Mouse (Mus musculus) adrenal gland, postnatal 25 days (tissue): ENCODE results near the gene Hs2st1. TPM values are rescaled to one million over a fixed set of nuclear protein-coding genes. Genes with fewer than 3 reads are reported as not detected.
A peak's percentile ranks its signal among the peaks of the same experiment; 100 is the strongest.

ENCODE experiments used
- DNase-seq: peaks from one replicate; pipeline ENCODE4 v3.0.0; 2021; ENCODE audit warnings: mixed read lengths
- total RNA-seq: library from RNA; stranded (reverse); gene quantifications from 2 replicates; pipeline ENCODE4 v1.2.3, GENCODE M21; 2021

Hs2st1 gene
- total RNA-seq, 1 experiment from 2014 or later = 19.5 TPM

DNA sequence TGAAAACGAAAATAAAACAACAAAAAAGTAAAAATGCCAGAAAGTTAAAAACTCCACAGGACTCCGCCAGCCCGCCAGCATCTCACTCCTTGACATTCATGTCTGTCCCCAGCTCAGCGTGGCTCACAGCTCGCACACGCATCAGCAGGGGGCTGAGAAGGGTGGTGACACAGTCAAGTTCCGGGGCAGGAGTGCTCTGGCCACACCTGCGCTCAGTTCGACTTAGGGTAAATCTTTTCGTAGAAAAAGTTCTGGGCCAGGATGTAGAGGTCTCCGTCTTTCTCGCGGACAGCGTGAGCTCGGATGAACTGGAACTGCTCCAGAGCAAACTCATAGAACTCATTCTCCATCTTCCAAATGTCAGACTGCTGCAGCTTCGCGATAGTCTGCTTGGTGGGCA, 135.7 kb downstream of the Hs2st1 start:
- DNase-seq = no peak

DNA sequence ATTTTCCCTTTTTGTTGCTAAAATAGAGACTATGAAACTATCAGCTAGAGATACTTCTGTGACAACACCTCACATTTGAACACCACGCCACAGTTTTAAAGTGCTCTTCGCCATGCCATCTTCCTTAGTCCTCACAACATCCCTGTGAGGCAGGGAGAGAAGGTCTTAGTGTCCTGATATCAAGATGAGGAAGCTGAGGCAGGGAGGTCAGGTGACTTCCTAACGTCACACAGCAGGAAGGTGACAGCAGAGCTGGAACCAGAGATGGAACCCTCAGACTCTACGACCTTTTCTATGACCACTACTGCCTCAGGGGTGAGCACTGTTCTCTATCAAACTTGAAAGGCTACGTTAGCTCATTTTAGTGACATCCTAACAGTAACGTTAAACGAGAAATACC, 136.9 kb downstream of the Hs2st1 start:
- DNase-seq = no peak

GRCm38 (mm10) chr3:144432143-144432577, 137.8 kb downstream of the Hs2st1 start:
- DNase-seq = no peak

GRCm38 (mm10) chr3:144428514-144429431, 141.2 kb downstream of the Hs2st1 start:
- no peak for DNase-seq

DNA sequence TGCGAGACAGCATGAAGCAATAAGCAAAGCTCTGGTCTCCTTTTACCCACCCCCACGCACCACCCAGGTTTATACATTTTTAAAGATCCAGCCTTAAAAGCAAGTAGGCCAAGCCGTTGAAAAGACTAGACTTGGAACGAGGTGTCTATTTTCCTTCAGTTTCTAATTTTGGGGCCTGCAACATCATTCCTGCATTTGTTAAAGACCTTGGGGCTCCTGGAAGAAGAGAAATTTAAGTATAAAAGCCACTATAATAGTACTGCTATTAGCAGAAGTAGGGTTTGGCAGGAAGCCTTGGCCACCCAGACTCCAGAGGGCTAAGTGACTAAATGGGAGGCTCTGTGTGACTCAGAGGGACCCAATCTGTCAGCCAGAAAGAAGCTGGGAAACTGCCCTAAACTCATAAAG, 144.9 kb downstream of the Hs2st1 start:
- peak; percentile 53 for DNase-seq

DNA sequence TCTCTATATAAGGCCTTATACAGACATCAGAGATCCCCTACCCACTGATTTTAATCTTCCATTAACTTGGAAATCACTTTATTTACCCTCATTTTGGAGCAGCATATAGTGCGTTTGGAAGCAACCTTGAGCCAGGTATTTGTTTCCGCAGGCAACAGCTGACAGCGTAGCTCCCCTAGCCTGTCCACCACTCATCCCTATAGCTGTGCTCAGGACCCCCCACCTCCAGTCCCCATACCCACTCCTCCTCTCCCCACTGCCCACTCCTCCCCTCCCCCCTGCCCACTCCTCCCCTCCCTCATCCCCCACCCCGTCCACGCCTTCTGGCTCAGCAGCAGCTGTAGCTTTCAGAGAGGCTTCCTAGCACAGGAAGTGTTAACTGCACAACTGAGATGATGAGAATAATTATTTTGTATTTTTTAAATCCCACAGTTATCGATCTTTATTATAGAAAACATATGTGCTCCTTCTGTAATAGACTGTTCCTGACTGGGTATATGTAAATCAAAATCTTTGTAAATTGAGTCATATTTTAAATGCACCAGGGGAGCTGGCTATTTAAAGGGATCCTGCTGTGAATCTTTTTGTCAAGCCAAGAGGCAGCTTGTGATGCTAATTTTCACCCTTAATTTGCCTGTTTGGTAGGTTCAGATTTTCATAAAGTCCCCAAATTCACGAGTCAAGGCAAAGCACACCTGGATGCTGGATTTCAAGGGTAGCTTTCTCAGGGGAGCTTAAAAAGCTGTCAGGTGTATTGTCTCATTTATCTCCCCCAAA, 148.4 kb downstream of the Hs2st1 start:
- no peak for DNase-seq

GRCm38 (mm10) chr3:144413821-144414220, 156.2 kb downstream of the Hs2st1 start:
- DNase-seq = no peak

DNA sequence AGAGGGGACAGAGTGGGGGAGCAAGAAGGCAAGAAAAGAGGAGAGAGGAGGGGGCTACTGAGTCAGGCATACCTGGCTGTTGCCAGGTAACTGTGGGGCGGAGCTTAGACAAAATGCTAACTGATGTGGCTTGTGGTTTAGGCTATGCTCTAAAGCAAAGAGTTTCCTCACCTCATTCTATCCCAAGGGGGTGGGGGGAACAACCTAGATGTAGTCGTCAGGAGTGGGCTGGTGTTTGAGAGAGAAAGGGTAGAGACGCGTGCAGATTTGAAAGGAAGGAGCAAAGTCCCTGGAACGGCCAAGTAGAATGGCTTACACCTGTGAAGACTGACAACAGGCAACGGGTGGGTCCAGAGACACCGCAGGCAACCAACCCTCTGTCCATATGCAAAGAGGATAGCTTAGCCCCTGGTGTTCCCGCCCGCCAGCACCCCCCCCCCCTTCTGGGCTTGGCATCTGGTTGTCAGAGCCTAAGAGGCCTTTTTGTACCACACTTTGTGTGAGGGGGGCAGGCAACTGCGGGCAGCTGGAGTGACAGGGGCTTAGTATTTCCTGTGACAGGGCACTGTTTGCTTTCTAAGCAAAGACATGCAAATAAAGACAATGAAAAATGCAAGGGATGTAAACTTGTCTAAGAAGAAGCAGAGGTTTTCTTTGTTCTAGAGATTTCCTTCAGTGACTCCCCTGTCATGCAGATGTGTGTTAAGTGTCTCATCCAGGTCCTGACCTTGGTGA, 157.3 kb downstream of the Hs2st1 start:
- DNase-seq = no peak

GRCm38 (mm10) chr3:144411650-144412278, 158.2 kb downstream of the Hs2st1 start:
- DNase-seq = no peak

GRCm38 (mm10) chr3:144411051-144411542, 158.9 kb downstream of the Hs2st1 start:
- no peak for DNase-seq

DNA sequence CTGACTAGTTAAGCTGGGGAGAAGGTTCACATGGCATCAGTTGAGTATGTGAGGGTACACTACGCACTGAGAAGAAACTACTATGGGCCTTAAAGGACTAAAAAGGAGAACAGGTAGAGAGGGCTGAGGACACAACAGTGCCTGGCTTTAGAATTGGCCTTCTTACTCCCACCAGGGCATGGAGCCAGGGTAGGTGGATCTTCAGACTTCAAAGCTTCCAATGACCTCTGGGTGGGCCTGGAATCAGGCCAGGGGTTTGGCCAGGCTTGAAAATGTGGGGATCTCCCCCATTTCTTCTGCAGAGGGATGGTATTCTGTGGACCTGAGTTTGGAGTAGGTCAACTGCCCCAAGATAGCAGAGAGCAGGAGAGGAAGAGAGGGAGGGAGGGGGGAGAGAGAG, 161.0 kb downstream of the Hs2st1 start:
- peak; percentile 25 for DNase-seq

GRCm38 (mm10) chr3:144405331-144405730, 164.7 kb downstream of the Hs2st1 start:
- no peak for DNase-seq

DNA sequence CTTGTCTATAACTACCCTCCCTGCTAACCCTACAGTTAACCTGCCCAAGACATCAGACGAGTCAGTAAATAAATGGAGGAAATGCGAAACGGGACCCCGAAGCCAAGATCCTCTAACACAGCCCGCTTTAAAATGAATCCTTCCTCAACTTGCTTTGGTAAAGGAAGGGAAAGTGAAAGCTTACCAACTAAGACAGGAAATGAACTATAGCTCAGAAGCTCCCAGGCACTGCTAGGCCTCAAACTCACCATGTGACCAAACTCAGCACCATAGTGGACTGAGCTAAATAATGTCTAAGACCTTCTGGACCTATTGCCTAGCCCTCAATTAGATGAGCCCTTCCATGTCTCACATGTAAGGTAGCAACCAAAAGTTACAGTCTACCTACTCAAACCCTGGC, 168.7 kb downstream of the Hs2st1 start:
- no peak for DNase-seq

- DNase-seq = no peak
Measured at GRCm38 (mm10) chr3:144400870-144401269, 169.1 kb downstream of the Hs2st1 start.

DNA sequence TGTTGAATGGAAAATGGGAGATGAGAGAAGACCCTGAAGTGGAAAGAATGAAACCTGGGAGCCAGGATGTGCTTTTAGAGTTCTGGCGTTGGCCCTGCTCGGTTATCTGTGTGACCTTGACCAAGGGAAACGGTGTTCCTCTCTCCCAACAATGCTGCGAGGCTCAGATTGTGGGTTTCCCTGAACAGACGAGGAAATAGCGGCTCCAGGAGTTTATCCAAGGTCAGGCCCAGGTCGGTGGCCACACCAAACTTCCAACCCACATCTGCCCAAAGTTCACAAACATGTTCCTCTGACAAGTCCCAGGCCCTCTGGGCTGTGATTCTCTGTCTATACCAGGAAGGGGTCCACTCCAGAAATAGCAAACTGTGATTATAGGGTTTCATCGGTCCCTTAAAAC, 169.6 kb downstream of the Hs2st1 start:
- DNase-seq = no peak

- DNase-seq = peak; percentile 93
Measured at GRCm38 (mm10) chr3:144399358-144400096, 170.5 kb downstream of the Hs2st1 start.

DNA sequence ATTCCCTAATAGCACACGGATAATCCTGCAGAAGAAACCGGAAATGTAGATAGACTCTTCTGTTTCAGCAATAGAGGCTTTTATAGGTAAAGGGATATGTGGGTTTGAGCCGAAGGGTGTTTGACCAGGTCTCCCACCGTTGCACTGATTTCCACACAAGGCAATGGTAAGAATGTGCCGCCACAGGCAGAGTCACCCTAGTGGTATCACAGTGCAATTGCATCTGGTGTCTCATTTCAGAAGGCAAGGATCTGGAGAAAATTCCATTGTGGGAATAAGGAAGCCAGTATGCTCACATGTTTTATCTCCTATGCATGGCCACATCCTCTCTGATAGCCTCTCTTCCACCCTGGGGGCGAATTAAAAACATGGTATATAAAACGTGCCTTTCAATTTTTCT, 171.8 kb downstream of the Hs2st1 start:
- no peak for DNase-seq

GRCm38 (mm10) chr3:144396478-144396877, 173.5 kb downstream of the Hs2st1 start:
- no peak for DNase-seq

DNA sequence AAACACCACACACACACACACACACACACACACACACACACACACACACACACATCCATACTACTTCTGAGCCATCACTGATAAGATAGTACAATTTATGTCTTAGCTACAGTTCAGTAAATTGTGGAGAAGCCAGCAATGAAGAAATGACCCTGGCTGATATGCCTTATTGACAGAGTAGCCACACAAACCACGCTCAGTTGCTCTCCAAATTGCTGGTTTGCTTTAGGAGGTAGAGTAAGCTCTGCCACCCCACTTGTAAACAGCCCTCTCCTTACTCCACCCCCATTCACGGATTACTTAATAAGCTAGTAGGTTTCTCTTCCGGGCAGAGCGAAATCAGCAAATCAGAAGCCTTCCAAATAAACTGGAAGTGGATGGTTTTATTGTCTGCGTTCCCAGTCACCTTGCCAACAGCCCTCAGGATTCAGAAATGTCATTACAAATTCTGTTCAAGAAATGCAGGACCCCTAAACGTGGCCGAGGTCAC, 175.5 kb downstream of the Hs2st1 start:
- DNase-seq = no peak

GRCm38 (mm10) chr3:144386446-144386845, 183.5 kb downstream of the Hs2st1 start:
- DNase-seq = no peak

- no peak for DNase-seq
Measured at GRCm38 (mm10) chr3:144384648-144385047, 185.3 kb downstream of the Hs2st1 start.
